Mouse (Mus musculus): ENCODE results near the gene Fam221a. TPM values are rescaled to one million over a fixed set of nuclear protein-coding genes. Genes with fewer than 3 reads are reported as not detected.

Gene Fam221a
- polyA plus RNA-seq, 1 experiment: 0.83 TPM

DNA sequence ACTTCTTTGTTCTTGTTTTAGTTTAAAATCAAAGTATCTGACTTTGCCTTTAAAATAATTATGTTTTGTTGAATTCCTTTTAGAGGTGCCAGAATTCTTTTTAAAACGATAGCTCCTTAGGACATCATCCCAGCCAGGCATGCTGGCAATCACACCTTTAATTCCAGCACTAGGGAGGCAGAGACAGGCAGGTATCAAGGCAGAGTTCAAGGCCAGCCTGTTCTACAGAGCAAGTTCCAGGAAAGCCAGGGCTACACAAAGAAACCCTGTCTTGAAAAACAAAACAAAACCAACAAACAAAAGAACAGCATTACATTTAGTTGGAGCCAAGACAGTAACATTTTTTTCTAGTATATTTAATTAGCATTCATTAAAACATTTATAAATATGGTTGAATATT lies 48.4 kb downstream of the Fam221a start:
- TF ChIP-seq POLR2A (IDR thresholded peaks at IDR 0.05; ENCODE audit: low read depth, low read length): no peak
- Histone ChIP-seq H3K36me3 (ENCODE audit: control insufficient read depth, insufficient read depth, low read length) (no peaks in the 10 kb centered on the region), H3K27me3 (ENCODE audit: control insufficient read depth, insufficient read depth, low read length) (no peaks in the 10 kb centered on the region), H3K4me1 (ENCODE audit: control insufficient read depth, insufficient read depth, insufficient read length) (no peaks in the 10 kb centered on the region), H3K4me3 (ENCODE audit: extremely low read depth, insufficient read depth, insufficient read length) (no peak overlapping the region), H3K27ac (ENCODE audit: insufficient read depth, low read length) (no peak overlapping the region)
- WGBS: 85% methylated on average over 1 of the region's 1 CpGs
- no peak for DNase-seq (ENCODE audit: low read depth in 1 of 2, low spot score in 2 of 2)

DNA sequence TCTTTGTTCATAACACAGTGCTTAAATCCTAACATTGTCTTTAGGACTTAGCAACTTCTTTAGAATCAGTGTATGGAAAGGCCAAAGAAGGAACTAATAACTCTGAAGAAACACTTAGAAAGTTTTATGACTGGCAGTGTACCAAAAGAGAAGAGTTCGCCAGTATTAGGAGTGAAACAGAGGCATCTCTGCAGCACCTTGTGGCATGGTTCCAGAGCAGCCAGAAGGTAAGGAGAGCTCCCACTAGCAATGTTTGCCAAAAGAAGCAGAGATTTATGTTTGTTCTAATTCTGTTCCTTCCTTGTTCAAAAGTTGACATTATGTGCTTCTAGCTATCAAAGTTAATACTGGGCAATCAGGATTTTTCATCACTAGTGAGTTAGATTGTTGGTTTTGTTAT lies 69.8 kb downstream of the Fam221a start:
- no peaks in the 10 kb centered on the region for H3K4me1 ChIP-seq (ENCODE audit: control insufficient read depth, insufficient read depth, insufficient read length)
- H3K4me3 ChIP-seq (ENCODE audit: extremely low read depth, insufficient read depth, insufficient read length): no peak overlapping the region
- TF ChIP-seq CTCF (IDR thresholded peaks at IDR 0.05; ENCODE audit: extremely low read depth, insufficient read depth, insufficient read length, insufficient replicate concordance): no peak
- TF ChIP-seq POLR2A (IDR thresholded peaks at IDR 0.05; ENCODE audit: low read depth, low read length): no peak
- DNase-seq (ENCODE audit: low read depth in 1 of 2, low spot score in 2 of 2): no peak
- H3K27ac ChIP-seq (ENCODE audit: insufficient read depth, low read length): no peak overlapping the region
- no peaks in the 10 kb centered on the region for H3K36me3 ChIP-seq (ENCODE audit: control insufficient read depth, insufficient read depth, low read length)
- no peaks in the 10 kb centered on the region for H3K27me3 ChIP-seq (ENCODE audit: control insufficient read depth, insufficient read depth, low read length)
- WGBS: 81% methylated on average over 1 of the region's 1 CpGs

Other genes with a start within 250 kb of the Fam221a start
- 0.08 and 0.15 TPM in 2 replicates for gene Igf2bp3, start 152.8 kb upstream of the Fam221a start, polyA plus RNA-seq (2012; rRNA removed)
- 25.8 and 27.3 TPM in 2 replicates for gene Tra2a, start 103.7 kb upstream of the Fam221a start, polyA plus RNA-seq (2012; rRNA removed)
- gene Ccdc126, start 48.5 kb upstream of the Fam221a start, polyA plus RNA-seq (2012; rRNA removed): 1.5 and 1.7 TPM in 2 replicates
- not detected in 2 replicates for gene Stk31, start 27.9 kb downstream of the Fam221a start, polyA plus RNA-seq (2012; rRNA removed)

Measured in spleen, adult 2 months (tissue).